Mouse (Mus musculus) liver, embryonic 14.5 days (tissue): ENCODE results near the gene Otx1. TPM values are rescaled to one million over a fixed set of nuclear protein-coding genes. Genes with fewer than 3 reads are reported as not detected.

ENCODE experiments used
- ATAC-seq: fragments of 200-750 bp; cut with Nextera tagmentation; 2 replicates; pipeline ENCODE4 v1.8.0; 2017; ENCODE audit warnings: moderate number of reproducible peaks, mild to moderate bottlenecking, moderate library complexity; ENCODE audit not compliant: insufficient read depth
- DNase-seq, 3 experiments: peaks; one replicate each; pipeline ENCODE4 v3.0.0-alpha.2; 2012 to 2013; ENCODE audit warnings: low read depth in 3 of 3, low spot score in 3 of 3
- H3K27ac ChIP-seq: fragments of 300-500 bp; sonication (generic); 2 replicates; pipeline ENCODE4 v1.5.1; 2014; ENCODE audit warnings: moderate library complexity, mild to moderate bottlenecking, control low read depth, inconsistent platforms
- H3K27me3 ChIP-seq: fragments of 300-500 bp; sonication (generic); 2 replicates; pipeline ENCODE4 v1.6.1; 2014; ENCODE audit warnings: mild to moderate bottlenecking, low read length, moderate library complexity; ENCODE audit not compliant: control insufficient read depth, insufficient read depth
- H3K36me3 ChIP-seq: fragments of 300-500 bp; sonication (generic); replicated peaks from 2 replicates; pipeline ENCODE4 v1.6.1; 2014; ENCODE audit warnings: low read depth; ENCODE audit not compliant: control insufficient read depth, insufficient read depth
- H3K4me1 ChIP-seq, 2 experiments: fragments of 200-500 bp in 1 of 2; fragments of 300-500 bp in 1 of 2; sonication (generic) in 1 of 2; replicated peaks; 2 replicates each; pipeline ENCODE4 v1.6.1; 2012 to 2014; ENCODE audit warnings: antibody characterized with exemption in 1 of 2, inconsistent platforms in 1 of 2, low read length in 1 of 2; ENCODE audit not compliant: control insufficient read depth in 2 of 2, insufficient read depth in 2 of 2
- H3K4me2 ChIP-seq: fragments of 300-500 bp; sonication (generic); 2 replicates; pipeline ENCODE4 v1.6.1; 2014; ENCODE audit warnings: low read depth, mild to moderate bottlenecking, control low read depth, moderate library complexity
- H3K4me3 ChIP-seq, 2 experiments: fragments of 200-500 bp in 1 of 2; fragments of 300-500 bp in 1 of 2; sonication (generic) in 1 of 2; 2 replicates each; pipeline ENCODE4 v1.5.1; 2012 to 2014; ENCODE audit warnings: low read depth in 2 of 2, low read length in 2 of 2, mild to moderate bottlenecking in 2 of 2, control low read depth in 1 of 2, inconsistent platforms in 1 of 2, moderate library complexity in 1 of 2; ENCODE audit not compliant: insufficient read depth in 1 of 2
- H3K9ac ChIP-seq: fragments of 300-500 bp; sonication (generic); replicated peaks from 2 replicates; pipeline ENCODE4 v1.6.1; 2014; ENCODE audit warnings: mild to moderate bottlenecking, control low read depth, moderate library complexity
- H3K9me3 ChIP-seq: fragments of 300-500 bp; sonication (generic); 2 replicates; pipeline ENCODE4 v1.6.1; 2016; ENCODE audit warnings: low read length, mixed read lengths; ENCODE audit not compliant: control insufficient read depth
- CTCF ChIP-seq: IDR thresholded peaks from 2 replicates; pipeline ENCODE4 v1.5.1; 2016; ENCODE audit warnings: antibody characterized with exemption, low read depth, control low read depth
- EP300 ChIP-seq: IDR thresholded peaks from 2 replicates; pipeline ENCODE4 v1.6.1; 2016; ENCODE audit warnings: antibody characterized with exemption, low read depth
- WGBS: fragments of 180-500 bp; shearing (Covaris S2); extraction: QIAGEN DNeasy Blood & Tissue Kit; methylation state at CpG from one replicate; pipeline ENCODE4 v1.1.7; 2014; ENCODE audit not compliant: insufficient replicate concordance; 5-methylcytosine and 5-hydroxymethylcytosine counted together
- polyA plus RNA-seq, 2 experiments: library from polyadenylated mRNA; depleted of rRNA in 1 of 2; stranded (reverse) in 1 of 2; unstranded in 1 of 2; fragments of >200 nt; fragmentation: Nextera tagmentation in 1 of 2; extraction: Ambion mirVana in 1 of 2; gene quantifications; 2 replicates each; pipeline versions ENCODE4 v1.2.1 to v1.2.3; 2012 to 2014

Gene Otx1
- polyA plus RNA-seq, 2 experiments, result not detected

DNA sequence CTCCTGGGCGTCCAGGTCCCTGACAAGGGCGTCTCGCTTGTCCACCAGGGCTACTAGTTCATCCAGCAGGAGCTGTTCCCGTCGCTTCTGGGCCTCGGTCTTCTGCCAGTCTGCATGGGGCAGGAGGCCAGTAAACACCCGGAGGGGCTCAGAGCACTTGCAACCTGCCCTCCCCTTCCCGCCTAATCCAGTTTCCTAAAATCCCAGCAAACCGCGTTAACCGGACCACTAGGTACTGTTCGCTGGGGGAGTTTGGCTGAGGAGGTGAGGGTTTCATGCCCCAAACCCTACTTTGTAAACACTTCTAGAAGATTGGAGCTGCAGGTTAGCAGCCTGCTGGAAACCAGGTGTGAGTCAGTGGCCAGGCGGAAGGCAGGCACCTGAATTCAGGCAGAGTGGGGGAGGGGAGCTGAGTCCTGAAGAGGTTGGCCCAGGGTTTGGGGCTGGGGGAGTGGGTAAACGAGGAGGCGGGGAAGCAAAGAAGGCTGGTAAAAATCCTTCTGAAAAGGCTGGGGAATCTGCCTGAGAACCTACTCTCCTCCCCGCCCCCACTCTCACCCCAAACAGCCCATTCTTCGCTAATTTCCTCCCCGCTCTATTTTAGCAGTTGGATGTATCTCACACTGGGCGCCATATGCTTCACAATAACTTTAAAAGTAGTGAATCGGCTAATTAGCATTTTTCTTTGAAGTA lies 4.5 kb upstream of the Otx1 start:
- Histone ChIP-seq H3K4me1 (no peaks in the 10 kb centered on the region; a peak in 1 of 4 replicates), H3K27ac (no peak overlapping the region), H3K9me3 (no peaks in the 10 kb centered on the region), H3K9ac (no peak overlapping the region), H3K4me3 (no peak overlapping the region), H3K27me3 (peaks cover 68% of the 10 kb centered on the region), H3K36me3 (no peaks in the 10 kb centered on the region), H3K4me2 (no peak overlapping the region)
- no peak for TF ChIP-seq EP300
- TF ChIP-seq CTCF, result no peak
- DNase-seq (no peak), ATAC-seq (no peak)
- 6% methylated on average over 20 of the region's 20 CpGs for WGBS

DNA sequence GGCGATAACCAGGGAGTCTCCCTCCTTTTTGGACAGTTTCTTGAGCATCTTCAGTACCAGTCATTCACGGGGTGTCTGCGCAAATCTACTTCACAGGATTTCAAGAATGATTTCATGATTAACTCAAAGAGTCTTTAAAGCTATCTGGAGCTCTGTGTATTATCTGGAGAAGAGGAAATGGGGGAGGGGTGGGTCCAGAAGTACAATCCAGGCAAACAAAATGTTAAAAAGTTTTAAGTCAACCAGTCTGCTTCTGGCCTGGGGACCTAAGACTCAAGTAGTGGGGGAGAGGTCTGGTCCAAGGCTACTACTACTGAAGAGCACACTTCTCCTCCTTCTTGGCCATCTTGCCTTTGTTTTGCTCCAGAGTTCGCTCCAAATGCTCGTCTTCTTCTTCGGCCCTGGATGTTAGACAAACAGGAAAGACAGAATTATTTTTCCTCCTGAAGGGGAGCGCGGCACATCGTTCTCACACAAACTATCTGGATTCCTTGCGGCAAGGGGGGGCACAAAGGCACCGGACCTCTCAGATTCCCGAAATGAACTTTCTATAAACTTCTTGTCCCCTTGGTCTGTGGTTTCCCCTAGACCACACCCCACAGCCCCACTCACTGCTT lies 3.9 kb upstream of the Otx1 start:
- H3K4me3 ChIP-seq, result no peak overlapping the region
- H3K9ac ChIP-seq, result no peak overlapping the region
- no peak overlapping the region for H3K27ac ChIP-seq
- no peaks in the 10 kb centered on the region; a peak in 1 of 4 replicates for H3K4me1 ChIP-seq
- ATAC-seq (no peak), DNase-seq (no peak)
- H3K27me3 ChIP-seq, result peaks cover 74% of the 10 kb centered on the region
- no peak overlapping the region for H3K4me2 ChIP-seq
- TF ChIP-seq CTCF (no peak), EP300 (no peak)
- WGBS, result 10% methylated on average over 12 of the region's 12 CpGs
- no peaks in the 10 kb centered on the region for H3K9me3 ChIP-seq
- H3K36me3 ChIP-seq, result no peaks in the 10 kb centered on the region

DNA sequence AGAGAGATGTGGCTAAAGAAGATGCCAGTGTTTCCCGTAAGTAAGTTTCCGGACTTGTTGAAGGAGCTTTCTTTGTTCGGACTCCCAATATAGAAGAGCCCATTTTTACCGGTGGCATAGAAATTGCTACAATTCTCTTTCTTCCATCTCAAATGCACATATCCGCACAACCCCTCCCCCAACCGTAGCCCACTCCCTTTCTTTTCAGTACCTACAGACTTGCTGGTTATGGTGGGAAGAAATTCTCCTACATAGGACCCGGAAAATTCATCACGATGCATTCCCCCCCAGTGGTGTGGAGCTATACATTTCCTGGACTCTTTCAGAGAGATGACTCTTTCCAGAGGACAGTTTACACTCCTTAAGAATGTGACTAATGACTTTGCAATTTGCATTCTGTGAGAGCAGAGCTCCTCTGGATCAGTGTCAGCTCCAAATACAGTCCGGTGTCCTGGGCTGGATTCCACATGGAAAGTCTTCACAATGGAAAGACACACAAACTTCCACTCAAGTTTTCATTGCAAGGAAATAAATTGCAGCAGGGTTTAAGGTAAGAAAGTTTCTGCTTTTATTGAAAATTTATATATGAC lies 2.7 kb upstream of the Otx1 start:
- H3K4me2 ChIP-seq, result no peak overlapping the region
- ATAC-seq, result no peak
- DNase-seq, result no peak
- no peak overlapping the region for H3K4me3 ChIP-seq
- H3K36me3 ChIP-seq, result no peaks in the 10 kb centered on the region
- 7% methylated on average over 9 of the region's 9 CpGs for WGBS
- no peak overlapping the region for H3K27ac ChIP-seq
- TF ChIP-seq EP300, result no peak
- TF ChIP-seq CTCF, result no peak
- no peaks in the 10 kb centered on the region for H3K9me3 ChIP-seq
- H3K4me1 ChIP-seq, result no peaks in the 10 kb centered on the region; a peak in 1 of 4 replicates
- H3K9ac ChIP-seq, result no peak overlapping the region
- H3K27me3 ChIP-seq, result peaks cover 83% of the 10 kb centered on the region

DNA sequence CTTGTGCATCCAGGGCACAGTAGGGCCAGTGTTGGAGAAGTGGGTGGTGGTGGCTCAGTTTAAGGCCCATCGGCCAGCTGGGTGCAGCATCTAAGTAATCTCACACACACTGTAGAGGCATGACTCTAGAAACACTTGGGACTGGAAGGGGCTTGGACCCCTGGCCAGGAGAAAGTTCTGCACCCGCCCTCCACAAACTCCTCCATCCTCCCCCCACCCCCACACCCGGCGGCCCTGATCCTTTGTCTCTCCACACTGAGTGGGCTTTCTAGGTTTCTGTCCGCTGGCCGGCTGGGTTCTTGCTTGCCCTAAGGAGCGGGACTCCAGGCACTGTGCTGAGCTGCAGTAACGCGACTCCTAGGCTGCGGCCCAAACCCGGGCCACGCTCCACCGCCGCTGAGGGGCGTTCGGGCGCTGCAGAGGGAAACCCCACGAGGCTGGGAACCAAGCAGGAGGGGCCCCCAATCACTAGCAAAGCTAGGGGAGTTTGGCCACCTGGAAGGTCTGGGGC lies 1.7 kb upstream of the Otx1 start:
- TF ChIP-seq CTCF (no peak), EP300 (no peak)
- WGBS, result 3% methylated on average over 18 of the region's 18 CpGs
- no peak for DNase-seq
- Histone ChIP-seq H3K9me3 (no peaks in the 10 kb centered on the region), H3K9ac (no peak overlapping the region), H3K36me3 (no peaks in the 10 kb centered on the region), H3K4me1 (no peaks in the 10 kb centered on the region; a peak in 1 of 4 replicates), H3K4me3 (no peak overlapping the region), H3K27ac (no peak overlapping the region), H3K27me3 (peaks cover 93% of the 10 kb centered on the region), H3K4me2 (no peak overlapping the region)
- ATAC-seq, result no peak
